Mouse (Mus musculus): Measurements from ENCODE around the gene Gdf9.

GRCm38 (mm10) chr11:53430300-53430669 is 538 bp upstream of the Gdf9 start:
- TF ChIP-seq CTCF (IDR thresholded peaks at IDR 0.05; ENCODE audit: borderline replicate concordance, insufficient read depth, low read length) (no peak), POLR2A (IDR thresholded peaks at IDR 0.05; ENCODE audit: low read depth, low read length) (0 out of 2 replicates have a peak, but pooled peaks have one; percentile 26)

Data from embryonic fibroblast, embryonic 13.5 days (primary cell).